Comparison of ENCODE assay signal across 28 mouse cellular contexts in genomic region chr4:154857366-154858240, GRCm38 (mm10). TPM values are rescaled to one million over a fixed set of nuclear protein-coding genes. Genes with fewer than 3 reads are reported as not detected.
DNase-seq lines count a peak whose midpoint lies in the region; ATAC-seq lines count a peak whose summit lies in the region.
"Had no signal": no experiment of that assay in that cellular context is flagged by ENCODE, and none has a peak within 500 bp of the region (broad histone marks: within the 10 kb centered on the region; RNA-seq: fewer than 3 reads in every experiment).

No protein-coding gene starts in this region.

- no peaks in the 10 kb centered on the region for H3K9me3 ChIP-seq in heart, embryonic 11.5 days (replicated peaks; ENCODE audit: control insufficient read depth, low read length)
- H3K9me3 ChIP-seq: embryonic facial prominence, embryonic 10.5 days; embryonic facial prominence, embryonic 13.5 days; forebrain, embryonic 15.5 days; heart, embryonic 10.5 days; hindbrain, embryonic 12.5 days; intestine, embryonic 15.5 days had no signal

- 64% methylated on average over 10 of the region's 10 CpGs for WGBS in heart, embryonic 11.5 days (ENCODE audit: insufficient replicate concordance)

- H3K27me3 ChIP-seq in heart, embryonic 11.5 days (ENCODE audit: control insufficient read depth, insufficient read depth, low read length): peaks cover 39% of the 10 kb centered on the region

- no peak overlapping the region for H3K27ac ChIP-seq in heart, embryonic 11.5 days (ENCODE audit: low read depth, low read length)
- H3K27ac ChIP-seq: embryonic facial prominence, embryonic 10.5 days; embryonic facial prominence, embryonic 13.5 days; forebrain, embryonic 12.5 days; forebrain, embryonic 15.5 days; heart, adult 2 months; heart, embryonic 10.5 days; intestine, embryonic 15.5 days had no signal

- H3K36me3 ChIP-seq in heart, embryonic 11.5 days (ENCODE audit: control insufficient read depth, insufficient read depth, low read length): no peaks in the 10 kb centered on the region
- H3K36me3 ChIP-seq: embryonic facial prominence, embryonic 10.5 days; embryonic facial prominence, embryonic 13.5 days; forebrain, embryonic 12.5 days; forebrain, embryonic 15.5 days; G1E; heart, embryonic 10.5 days; hindbrain, embryonic 12.5 days; intestine, embryonic 15.5 days had no signal

- peaks cover 4% of the 10 kb centered on the region; the same call in 1 of the 2 replicates for H3K4me1 ChIP-seq in heart, embryonic 11.5 days (ENCODE audit: control insufficient read depth, insufficient read depth, low read length)

- no peak overlapping the region for H3K4me3 ChIP-seq in heart, embryonic 11.5 days (ENCODE audit: low read depth, low read length)
- H3K4me3 ChIP-seq: erythroblast, embryonic 14.5 days; heart, adult 2 months; intestine, embryonic 15.5 days had no signal

- ATAC-seq in heart, embryonic 11.5 days (replicated peaks; ENCODE audit: insufficient number of reproducible peaks, low FRiP score, low TSS enrichment): no peak
- ATAC-seq: hindbrain, embryonic 16.5 days; intestine, embryonic 15.5 days; Patski had no signal

- H3K9ac ChIP-seq in heart, embryonic 11.5 days (ENCODE audit: low read depth, low read length): no peak overlapping the region
- H3K9ac ChIP-seq: embryonic facial prominence, embryonic 13.5 days; forebrain, embryonic 12.5 days; forebrain, embryonic 15.5 days; hindbrain, embryonic 12.5 days; intestine, embryonic 15.5 days had no signal

- H3K4me2 ChIP-seq in heart, embryonic 11.5 days: no peak overlapping the region
- H3K4me2 ChIP-seq: forebrain, embryonic 15.5 days had no signal

- peak; percentile 56 for DNase-seq in cerebellum, adult 11-12 months
- DNase-seq in cerebellum, postnatal 4 days (ENCODE audit: low spot score in 2 of 2): no peak
- peak; percentile 4 for DNase-seq in heart, postnatal 4 days
- peak; percentile 55 for DNase-seq in cerebellum, adult 9-10 months
- peak; percentile 38 for DNase-seq in testis, postnatal 10 days (ENCODE audit: low spot score)
- DNase-seq in lung, postnatal 14 days: no peak
- DNase-seq: adrenal gland, postnatal 10 days; adrenal gland, postnatal 36 days; B cell, adult 2 months; embryo, embryonic 11 days; gastrocnemius, postnatal 25 days; heart, adult 2 months; heart, postnatal 36 days; kidney, adult 11 months had no signal

RNA-seq across cellular contexts. Expression of gene Mmel1, which starts 11.8 kb away (rescaled TPM):
- under 1 TPM; 0.21 to 0.72 TPM for total RNA-seq in heart, postnatal 4 days (2021)
- 0.23 and 0.82 TPM in 2 replicates for polyA plus RNA-seq in heart, embryonic 11.5 days (2014; fragmentation: Nextera tagmentation; extraction: Ambion mirVana)
- total RNA-seq: gastrocnemius, adult 8-10 months; heart, adult 2 months had no signal
- polyA plus RNA-seq: Patski had no signal

RNA-seq across cellular contexts. Expression of gene Ttc34, which starts 20.3 kb away (rescaled TPM):
- total RNA-seq in heart, postnatal 4 days (2021): under 1 TPM; 0.26 to 0.41 TPM
- 0.35 and 0.52 TPM in 2 replicates for polyA plus RNA-seq in heart, embryonic 11.5 days (2014; fragmentation: Nextera tagmentation; extraction: Ambion mirVana)
- total RNA-seq: CH12.LX; gastrocnemius, adult 8-10 months; gastrocnemius, postnatal 25 days had no signal
- polyA plus RNA-seq: erythroblast, embryonic 14.5 days; G1E; intestine, embryonic 15.5 days; Patski had no signal

RNA-seq across cellular contexts. Expression of gene Fam213b, which starts 41.3 kb away (rescaled TPM):
- total RNA-seq in heart, postnatal 4 days (2021): 10 to 100 TPM; 37.8 to 39.7 TPM
- polyA plus RNA-seq in heart, embryonic 11.5 days (2014; fragmentation: Nextera tagmentation; extraction: Ambion mirVana): 26.4 and 29.6 TPM in 2 replicates
- total RNA-seq: G1E had no signal
- polyA plus RNA-seq: G1E had no signal

Comparison
In these comparisons a context has a peak if more than half of its experiments do, and no peak if none do; other contexts are left out.
1. DNase-seq: peak in cerebellum, adult 11-12 months (single experiment), heart, postnatal 4 days (single experiment), cerebellum, adult 9-10 months (single experiment) and testis, postnatal 10 days (single experiment); none in cerebellum, postnatal 4 days (0 of 2) and lung, postnatal 14 days (single experiment).